Mouse (Mus musculus): ENCODE results near the gene Arhgef12. TPM values are rescaled to one million over a fixed set of nuclear protein-coding genes. Genes with fewer than 3 reads are reported as not detected.

Arhgef12 gene
- total and polyA plus RNA-seq, 3 experiments, result 5.9 to 76.3 (median 53.3) TPM

DNA sequence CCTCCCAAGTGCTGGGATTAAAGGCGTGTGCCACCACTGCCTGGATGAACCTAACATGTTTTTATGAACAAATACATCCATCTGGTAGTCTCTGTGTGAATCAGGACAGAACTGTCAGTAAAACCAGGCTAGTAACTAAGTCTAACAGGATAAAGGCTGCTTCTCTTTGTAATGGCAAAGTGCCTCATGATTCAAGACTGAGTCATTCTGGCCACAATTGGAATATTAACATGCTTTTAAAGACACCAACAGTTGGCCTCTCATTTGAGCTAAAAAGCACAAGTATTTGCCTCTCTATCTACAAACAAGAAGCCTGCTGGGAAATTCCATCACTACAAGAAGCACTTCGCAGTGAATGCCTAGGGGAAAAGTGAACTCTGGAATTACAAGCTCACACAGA is 91.7 kb downstream of the Arhgef12 start:
- TF ChIP-seq POLR2AphosphoS5 (IDR thresholded peaks at IDR 0.05; ENCODE audit: insufficient replicate concordance, low read depth, low read length), result no peak
- no peak for TF ChIP-seq CTCF (IDR thresholded peaks at IDR 0.05; ENCODE audit: low read depth, low read length)
- no peak for TF ChIP-seq TAL1 (conservative IDR thresholded peaks at IDR 0.05; ENCODE audit: low read depth, low read length)
- TF ChIP-seq GATA1 (IDR thresholded peaks at IDR 0.05; ENCODE audit: borderline replicate concordance, low read length), result no peak
- TF ChIP-seq GATA2 (IDR thresholded peaks at IDR 0.05; ENCODE audit: borderline replicate concordance, low read depth, low read length), result no peak
- H3K4me1 ChIP-seq (ENCODE audit: insufficient read depth, low read depth, low read length), result peaks cover 3% of the 10 kb centered on the region; the same call in 1 of the 2 replicates
- peaks cover 79% of the 10 kb centered on the region for H3K36me3 ChIP-seq (replicated peaks)
- no peaks in the 10 kb centered on the region for H3K27me3 ChIP-seq (ENCODE audit: insufficient read depth, low read length)
- DNase-seq (ENCODE audit: low spot score) (no peak), ATAC-seq (ENCODE audit: extremely low read depth, insufficient number of reproducible peaks, low FRiP score, poor library complexity, severe bottlenecking) (no peak)
- no peak overlapping the region for H3K4me3 ChIP-seq (ENCODE audit: low read depth, low read length)
- H3K9me3 ChIP-seq (replicated peaks), result 0 out of 2 replicates have a peak, but pooled peaks cover 2% of the 10 kb centered on the region

DNA sequence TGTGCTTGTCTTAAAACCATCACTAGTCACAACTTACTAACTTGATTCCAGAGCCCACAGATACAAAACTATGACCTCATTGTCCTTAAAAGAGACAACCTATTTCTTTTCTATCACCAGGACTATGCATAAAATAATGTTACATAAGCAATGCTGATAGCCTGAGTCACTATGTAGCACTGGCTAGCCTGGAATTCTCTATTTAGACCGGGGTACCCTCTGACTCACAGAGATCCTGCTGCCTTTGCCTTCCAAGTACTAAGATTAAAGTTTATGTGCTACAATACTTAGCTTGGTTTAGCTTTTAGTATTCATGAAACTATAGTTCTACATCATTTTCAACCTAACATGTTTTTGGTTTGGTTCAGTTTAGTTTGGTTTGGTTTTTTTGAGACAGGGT is 92.2 kb downstream of the Arhgef12 start:
- H3K9me3 ChIP-seq (replicated peaks), result 0 out of 2 replicates have a peak, but pooled peaks cover 2% of the 10 kb centered on the region
- TF ChIP-seq TAL1 (conservative IDR thresholded peaks at IDR 0.05; ENCODE audit: low read depth, low read length) (no peak), CTCF (IDR thresholded peaks at IDR 0.05; ENCODE audit: low read depth, low read length) (no peak), GATA1 (IDR thresholded peaks at IDR 0.05; ENCODE audit: borderline replicate concordance, low read length) (no peak), POLR2AphosphoS5 (IDR thresholded peaks at IDR 0.05; ENCODE audit: insufficient replicate concordance, low read depth, low read length) (no peak), GATA2 (IDR thresholded peaks at IDR 0.05; ENCODE audit: borderline replicate concordance, low read depth, low read length) (no peak)
- DNase-seq (ENCODE audit: low spot score) (no peak), ATAC-seq (ENCODE audit: extremely low read depth, insufficient number of reproducible peaks, low FRiP score, poor library complexity, severe bottlenecking) (no peak)
- peaks cover 81% of the 10 kb centered on the region for H3K36me3 ChIP-seq (replicated peaks)
- H3K4me3 ChIP-seq (ENCODE audit: low read depth, low read length), result no peak overlapping the region
- peaks cover 3% of the 10 kb centered on the region; the same call in 1 of the 2 replicates for H3K4me1 ChIP-seq (ENCODE audit: insufficient read depth, low read depth, low read length)
- H3K27me3 ChIP-seq (ENCODE audit: insufficient read depth, low read length), result no peaks in the 10 kb centered on the region

GRCm38 (mm10) chr9:43012541-43012940 is 94.5 kb downstream of the Arhgef12 start:
- no peak for TF ChIP-seq GATA2 (IDR thresholded peaks at IDR 0.05; ENCODE audit: borderline replicate concordance, low read depth, low read length)
- ATAC-seq (ENCODE audit: extremely low read depth, insufficient number of reproducible peaks, low FRiP score, poor library complexity, severe bottlenecking) (no peak), DNase-seq (ENCODE audit: low spot score) (no peak)
- H3K27me3 ChIP-seq (ENCODE audit: insufficient read depth, low read length), result no peaks in the 10 kb centered on the region
- H3K4me1 ChIP-seq (ENCODE audit: insufficient read depth, low read depth, low read length), result peaks cover 3% of the 10 kb centered on the region; the same call in 1 of the 2 replicates
- H3K9me3 ChIP-seq (replicated peaks), result no peaks in the 10 kb centered on the region
- H3K4me3 ChIP-seq (ENCODE audit: low read depth, low read length), result no peak overlapping the region
- H3K36me3 ChIP-seq (replicated peaks), result peaks cover 85% of the 10 kb centered on the region

DNA sequence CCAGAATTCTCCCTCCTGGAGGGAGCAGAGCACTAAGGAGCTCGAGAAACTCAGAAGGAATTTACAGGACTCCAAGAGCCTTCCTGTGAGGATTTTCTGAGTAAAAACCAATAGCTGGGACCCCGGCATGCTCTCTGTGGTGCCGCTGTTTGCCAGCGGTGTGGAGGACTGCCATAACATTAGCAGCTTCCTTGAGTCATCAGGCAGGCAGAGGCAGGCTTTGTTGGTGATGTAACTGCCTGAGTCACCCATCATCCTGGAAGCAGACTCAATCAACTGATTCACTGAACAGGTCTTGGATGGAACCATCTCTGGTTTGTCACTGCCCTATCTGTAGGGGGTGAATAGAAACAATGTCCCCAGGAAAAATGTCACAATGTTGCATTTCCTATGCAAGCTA is 96.0 kb downstream of the Arhgef12 start:
- TF ChIP-seq GATA1 (IDR thresholded peaks at IDR 0.05; ENCODE audit: borderline replicate concordance, low read length), result no peak
- no peak for TF ChIP-seq GATA2 (IDR thresholded peaks at IDR 0.05; ENCODE audit: borderline replicate concordance, low read depth, low read length)
- no peak for TF ChIP-seq POLR2AphosphoS5 (IDR thresholded peaks at IDR 0.05; ENCODE audit: insufficient replicate concordance, low read depth, low read length)
- TF ChIP-seq CTCF (IDR thresholded peaks at IDR 0.05; ENCODE audit: low read depth, low read length), result no peak
- TF ChIP-seq TAL1 (conservative IDR thresholded peaks at IDR 0.05; ENCODE audit: low read depth, low read length), result no peak
- H3K9me3 ChIP-seq (replicated peaks), result no peaks in the 10 kb centered on the region
- H3K36me3 ChIP-seq (replicated peaks), result peaks cover 86% of the 10 kb centered on the region
- H3K27me3 ChIP-seq (ENCODE audit: insufficient read depth, low read length), result no peaks in the 10 kb centered on the region
- H3K4me3 ChIP-seq (ENCODE audit: low read depth, low read length), result no peak overlapping the region
- ATAC-seq (ENCODE audit: extremely low read depth, insufficient number of reproducible peaks, low FRiP score, poor library complexity, severe bottlenecking), result no peak
- peaks cover 3% of the 10 kb centered on the region; the same call in 1 of the 2 replicates for H3K4me1 ChIP-seq (ENCODE audit: insufficient read depth, low read depth, low read length)
- no peak for DNase-seq (ENCODE audit: low spot score)

- Histone ChIP-seq H3K4me1 (ENCODE audit: insufficient read depth, low read depth, low read length) (no peaks in the 10 kb centered on the region), H3K9me3 (replicated peaks) (no peaks in the 10 kb centered on the region), H3K4me3 (ENCODE audit: low read depth, low read length) (no peak overlapping the region), H3K36me3 (replicated peaks) (peaks cover 88% of the 10 kb centered on the region), H3K27me3 (ENCODE audit: insufficient read depth, low read length) (no peaks in the 10 kb centered on the region)
- no peak for TF ChIP-seq TAL1 (conservative IDR thresholded peaks at IDR 0.05; ENCODE audit: low read depth, low read length)
- no peak for TF ChIP-seq GATA1 (IDR thresholded peaks at IDR 0.05; ENCODE audit: borderline replicate concordance, low read length)
- no peak for TF ChIP-seq GATA2 (IDR thresholded peaks at IDR 0.05; ENCODE audit: borderline replicate concordance, low read depth, low read length)
- no peak for TF ChIP-seq POLR2AphosphoS5 (IDR thresholded peaks at IDR 0.05; ENCODE audit: insufficient replicate concordance, low read depth, low read length)
- no peak for TF ChIP-seq CTCF (IDR thresholded peaks at IDR 0.05; ENCODE audit: low read depth, low read length)
- ATAC-seq (ENCODE audit: extremely low read depth, insufficient number of reproducible peaks, low FRiP score, poor library complexity, severe bottlenecking) (no peak), DNase-seq (ENCODE audit: low spot score) (no peak)
Measured at GRCm38 (mm10) chr9:43003881-43004280, 103.2 kb downstream of the Arhgef12 start.

- H3K36me3 ChIP-seq (replicated peaks), result peaks cover 90% of the 10 kb centered on the region
- DNase-seq (ENCODE audit: low spot score) (no peak), ATAC-seq (ENCODE audit: extremely low read depth, insufficient number of reproducible peaks, low FRiP score, poor library complexity, severe bottlenecking) (no peak)
- no peak for TF ChIP-seq POLR2AphosphoS5 (IDR thresholded peaks at IDR 0.05; ENCODE audit: insufficient replicate concordance, low read depth, low read length)
- TF ChIP-seq GATA1 (IDR thresholded peaks at IDR 0.05; ENCODE audit: borderline replicate concordance, low read length), result no peak
- TF ChIP-seq TAL1 (conservative IDR thresholded peaks at IDR 0.05; ENCODE audit: low read depth, low read length), result no peak
- TF ChIP-seq GATA2 (IDR thresholded peaks at IDR 0.05; ENCODE audit: borderline replicate concordance, low read depth, low read length), result no peak
- no peak for TF ChIP-seq CTCF (IDR thresholded peaks at IDR 0.05; ENCODE audit: low read depth, low read length)
- no peaks in the 10 kb centered on the region for H3K9me3 ChIP-seq (replicated peaks)
- H3K4me1 ChIP-seq (ENCODE audit: insufficient read depth, low read depth, low read length), result no peaks in the 10 kb centered on the region
- H3K27me3 ChIP-seq (ENCODE audit: insufficient read depth, low read length), result no peaks in the 10 kb centered on the region
- H3K4me3 ChIP-seq (ENCODE audit: low read depth, low read length), result no peak overlapping the region
Measured at GRCm38 (mm10) chr9:43003017-43003416, 104.0 kb downstream of the Arhgef12 start.

Measured in G1E (cell line).